Mouse (Mus musculus): ENCODE data around the gene Cd19.
A peak's percentile ranks its signal among the peaks of the same experiment; 100 is the strongest.

Gene Cd19

DNA sequence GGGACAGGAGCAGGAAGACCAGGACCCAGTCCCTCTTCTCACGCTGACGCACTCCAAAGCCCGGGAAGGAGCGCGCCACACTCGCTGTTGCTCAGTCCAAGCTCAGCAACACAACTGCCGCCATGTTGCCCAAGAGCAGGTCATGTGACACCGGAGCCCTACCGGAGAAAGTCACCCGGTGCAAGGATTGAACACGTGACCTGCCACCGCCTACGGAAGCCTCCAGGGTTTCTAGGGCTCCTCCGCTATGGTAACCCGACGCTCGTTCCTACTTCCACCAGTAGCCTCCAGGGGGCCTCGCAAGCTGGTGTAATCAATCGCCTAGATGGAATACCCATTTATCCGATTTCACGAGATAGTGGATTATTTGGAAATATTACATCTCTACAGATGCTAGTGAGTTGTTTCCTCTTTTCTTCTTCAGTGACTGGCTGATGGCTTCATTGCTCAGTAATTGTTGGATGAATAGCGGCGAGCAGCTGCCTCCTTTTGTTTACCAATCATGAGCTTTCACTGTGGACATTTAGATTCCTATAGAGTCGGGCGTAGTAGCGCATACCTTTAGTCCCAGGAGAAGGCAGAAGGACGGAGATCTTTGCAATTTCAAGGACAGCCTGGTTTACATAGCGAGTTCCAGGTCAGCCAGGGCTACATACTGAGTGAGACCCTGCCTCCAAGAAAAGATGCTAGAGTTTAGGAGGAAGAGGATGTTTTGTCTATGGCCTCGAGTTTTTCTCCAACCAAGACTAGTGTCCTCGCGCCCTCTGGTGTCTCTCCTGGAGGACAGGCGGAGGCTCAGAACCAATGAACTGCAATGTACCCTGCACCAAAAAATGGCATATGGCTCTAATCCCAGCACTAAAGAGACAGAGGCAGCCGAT, 37.2 kb downstream of the Cd19 start, which contains the start of gene Spns1:
Spns1 (minus strand) TSS at position 173 of the 881 bp plus-strand sequence.
- peak; percentile 95 for DNase-seq (ENCODE audit: low read depth)

DNA sequence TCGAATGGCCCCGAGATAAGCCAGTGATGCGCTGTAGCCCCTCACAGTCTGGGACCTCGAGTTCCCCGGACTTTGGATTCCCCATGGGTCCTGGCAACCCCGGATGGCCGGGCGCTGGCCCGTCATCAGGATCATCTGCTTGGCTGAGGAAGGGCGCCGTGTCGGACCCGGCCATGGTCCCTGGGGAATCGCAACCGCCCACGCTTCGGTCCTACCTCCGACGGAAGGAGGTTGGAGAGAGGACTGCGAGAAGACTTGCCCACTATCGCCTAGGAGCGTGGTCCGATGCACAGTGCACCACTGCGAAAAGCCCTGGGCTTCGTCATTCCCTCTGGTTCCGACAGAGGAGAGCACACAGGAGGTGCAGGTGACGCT, 37.8 kb downstream of the Cd19 start:
- DNase-seq (ENCODE audit: low read depth): no peak

DNA sequence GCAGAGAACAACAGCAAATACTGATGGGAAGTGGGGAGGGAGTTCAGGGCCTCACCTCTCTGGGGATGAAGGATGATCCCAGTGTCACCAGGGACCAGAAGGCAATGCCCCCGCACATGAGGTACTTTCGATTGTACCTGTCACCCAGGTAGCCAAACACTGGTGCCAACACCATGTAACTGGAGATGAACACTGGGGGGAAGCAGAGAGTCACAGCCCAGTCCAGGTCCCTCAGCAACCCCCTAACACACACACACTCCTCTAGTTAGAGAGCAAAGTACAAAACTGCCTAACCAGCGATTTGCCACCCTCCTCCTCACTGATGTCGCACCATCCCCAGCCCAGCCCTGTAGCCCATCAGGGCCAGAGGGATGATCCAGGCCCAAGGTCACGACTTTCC, 39.7 kb downstream of the Cd19 start:
- DNase-seq (ENCODE audit: low read depth): no peak

DNA sequence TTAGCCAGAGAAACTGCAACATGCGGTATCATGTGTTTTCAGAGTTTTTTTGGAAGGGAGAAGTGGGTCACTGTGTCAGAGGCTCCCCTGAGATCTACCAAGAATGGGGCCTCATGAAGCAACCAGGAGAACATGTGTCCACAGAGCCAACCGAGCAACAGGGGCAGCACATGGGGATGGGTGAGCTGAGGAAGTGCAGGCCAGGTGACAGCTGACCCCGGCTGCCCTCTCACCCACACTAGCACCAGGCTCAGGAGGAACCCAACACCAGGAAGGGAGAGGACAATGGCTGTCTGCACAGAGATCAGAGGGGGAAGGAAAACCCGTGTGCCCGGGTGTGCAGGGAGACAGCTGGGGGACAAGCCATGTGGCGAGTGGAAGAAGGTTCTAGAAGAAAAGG, 40.2 kb downstream of the Cd19 start:
- DNase-seq (ENCODE audit: low read depth): no peak

DNA sequence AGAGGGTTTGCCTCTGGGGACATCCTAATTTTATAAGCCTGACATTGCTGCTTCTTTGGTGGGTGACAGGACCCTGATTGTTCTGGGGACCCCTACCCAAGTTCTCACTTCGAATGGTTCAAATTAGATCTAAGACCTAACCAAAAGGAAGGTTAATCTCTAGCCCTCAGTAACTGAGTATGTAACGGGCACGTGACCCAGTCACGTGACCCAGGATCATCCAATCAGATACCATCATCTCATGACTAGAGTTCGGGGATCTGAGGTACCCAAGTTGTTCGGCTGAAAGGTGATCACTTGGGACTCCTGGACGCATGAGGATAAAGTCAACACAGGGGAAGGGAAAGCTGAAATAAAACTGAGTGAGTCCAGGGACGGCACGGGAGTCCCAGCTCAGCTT, 41.7 kb downstream of the Cd19 start:
- DNase-seq (ENCODE audit: low read depth): no peak

DNA sequence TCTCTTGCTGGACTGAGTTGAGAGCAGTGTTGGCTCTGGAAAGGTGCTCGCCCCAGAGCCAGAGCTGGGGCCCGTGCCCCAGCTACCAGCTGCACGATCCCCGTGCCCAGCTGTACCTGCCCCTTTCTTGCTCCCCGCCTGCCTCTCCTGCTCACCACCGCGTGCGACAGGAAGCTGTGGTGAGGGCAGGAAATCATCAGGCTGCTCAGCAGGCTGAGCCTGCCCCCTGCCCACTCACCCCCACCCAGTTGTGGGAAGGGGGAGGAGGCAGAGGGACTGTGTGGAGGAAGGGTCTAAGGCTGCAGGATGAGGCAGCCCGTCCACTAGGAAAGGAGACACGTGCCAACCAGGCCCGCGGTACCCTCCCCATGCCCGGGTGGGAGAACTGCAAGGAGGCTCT, 45.3 kb downstream of the Cd19 start, which contains the start of gene Lat:
Lat (minus strand) TSS at position 178 of the 400 bp plus-strand sequence.
- DNase-seq (ENCODE audit: low read depth): no peak

DNA sequence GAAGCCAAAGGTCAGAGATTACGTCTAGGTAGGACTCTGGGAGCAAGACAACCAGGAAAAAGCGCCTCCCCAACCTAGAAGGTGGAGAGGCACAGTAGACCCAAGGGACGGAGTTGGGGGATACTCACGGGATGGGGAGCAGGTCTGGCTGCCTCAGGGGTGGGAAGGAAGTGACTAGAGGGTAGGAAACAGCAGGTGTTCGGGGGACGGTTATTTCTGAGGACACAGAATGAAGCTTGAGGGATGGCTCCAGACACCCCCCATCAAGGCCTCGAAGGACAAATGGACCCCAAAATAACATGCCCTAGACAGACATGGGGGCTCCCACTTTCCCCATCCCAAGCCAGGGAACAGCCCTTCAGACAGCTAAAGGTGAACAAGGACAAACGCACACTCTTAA, 46.3 kb downstream of the Cd19 start:
- DNase-seq (ENCODE audit: low read depth): no peak

DNA sequence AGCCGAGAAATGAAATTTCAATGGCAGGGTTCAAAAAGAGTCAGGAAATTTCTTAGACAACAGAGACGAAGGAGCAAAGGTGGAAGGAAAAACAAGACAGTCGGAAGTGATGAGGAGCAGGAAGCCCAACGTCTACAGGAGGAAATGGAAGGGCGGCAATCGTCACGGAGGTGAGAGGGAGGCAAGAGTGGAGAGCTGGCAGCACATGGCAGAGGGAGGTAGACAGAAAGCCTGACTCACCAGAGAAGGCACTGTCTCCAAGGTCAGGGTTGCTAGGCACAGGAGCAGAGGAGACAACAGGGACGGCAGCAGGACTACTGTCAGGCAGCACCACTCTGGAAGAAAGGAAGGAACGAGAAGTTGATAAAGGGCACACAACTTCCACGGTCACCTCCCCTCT, 47.1 kb downstream of the Cd19 start:
- DNase-seq (ENCODE audit: low read depth): no peak

DNA sequence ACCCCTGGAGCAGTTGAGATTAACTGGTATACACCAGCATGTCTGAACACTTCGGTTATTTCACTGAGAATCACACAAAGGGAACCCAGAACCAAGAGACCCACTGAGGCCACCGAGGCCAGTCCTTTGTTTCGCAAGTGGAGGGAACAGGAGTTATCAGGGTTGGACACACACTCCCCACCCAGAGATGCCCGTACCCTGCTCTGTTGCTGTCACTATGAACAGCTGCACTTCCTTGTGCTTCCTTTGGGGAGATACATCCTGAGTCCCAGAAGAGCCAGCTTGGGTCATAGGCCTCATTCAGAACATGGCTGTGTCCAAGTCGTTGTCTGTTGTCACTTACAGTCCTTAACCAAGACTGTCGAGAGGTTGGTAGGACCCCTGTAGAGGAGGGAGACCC, 51.7 kb downstream of the Cd19 start:
- DNase-seq (ENCODE audit: low read depth): no peak

DNA sequence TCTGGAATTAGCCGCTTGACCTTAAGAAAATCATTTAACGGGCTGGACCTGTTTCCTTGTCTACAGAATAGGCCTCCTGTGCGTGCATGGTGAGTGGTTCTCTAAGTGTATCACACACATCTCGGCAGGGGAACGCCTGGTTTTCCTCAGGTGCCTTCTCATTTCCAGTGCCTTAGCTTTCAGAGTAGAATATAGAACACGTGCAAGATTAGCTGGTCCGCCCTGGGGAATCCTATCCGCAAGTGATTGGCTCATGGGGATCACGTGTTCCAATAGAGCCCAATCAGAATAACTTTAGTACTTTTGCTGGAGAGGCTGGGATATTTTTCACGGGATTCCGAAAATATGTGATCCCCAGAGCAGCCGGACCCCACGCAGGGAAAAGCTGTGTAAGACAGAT, 55.6 kb downstream of the Cd19 start:
- DNase-seq (ENCODE audit: low read depth): no peak

All from c-Kit-positive CD71-positive TER-119-negative erythroid progenitor cells, embryonic 14.5 days (primary cell).